Mouse (Mus musculus) embryonic facial prominence, embryonic 15.5 days (tissue): ENCODE data around the gene Zfp385c. TPM values are rescaled to one million over a fixed set of nuclear protein-coding genes. Genes with fewer than 3 reads are reported as not detected.
A peak's percentile ranks its signal among the peaks of the same experiment; 100 is the strongest.

Experiments
- ATAC-seq: fragments of 200-750 bp; cut with Nextera tagmentation; 2 replicates; pipeline ENCODE4 v1.8.0; 2017; ENCODE audit warnings: low read depth, moderate TSS enrichment; ENCODE audit not compliant: insufficient number of reproducible peaks, low FRiP score, low TSS enrichment
- H3K27ac ChIP-seq: fragments of 300-500 bp; sonication (generic); replicated peaks from 2 replicates; pipeline ENCODE4 v1.5.1; 2015; ENCODE audit warnings: mild to moderate bottlenecking, inconsistent platforms
- H3K27me3 ChIP-seq: fragments of 300-500 bp; sonication (generic); 2 replicates; pipeline ENCODE4 v1.6.1; 2015; ENCODE audit warnings: inconsistent platforms
- H3K36me3 ChIP-seq: fragments of 300-500 bp; sonication (generic); 2 replicates; pipeline ENCODE4 v1.6.1; 2015; ENCODE audit warnings: mild to moderate bottlenecking, inconsistent platforms
- H3K4me1 ChIP-seq: fragments of 300-500 bp; sonication (generic); 2 replicates; pipeline ENCODE4 v1.6.1; 2015; ENCODE audit warnings: inconsistent platforms
- H3K4me2 ChIP-seq: fragments of 300-500 bp; sonication (generic); replicated peaks from 2 replicates; pipeline ENCODE4 v1.6.1; 2015; ENCODE audit warnings: mild to moderate bottlenecking, inconsistent platforms
- H3K4me3 ChIP-seq: fragments of 300-500 bp; sonication (generic); replicated peaks from 2 replicates; pipeline ENCODE4 v1.5.1; 2015; ENCODE audit warnings: mild to moderate bottlenecking, inconsistent platforms
- H3K9ac ChIP-seq: fragments of 300-500 bp; sonication (generic); 2 replicates; pipeline ENCODE4 v1.6.1; 2015; ENCODE audit warnings: inconsistent platforms
- H3K9me3 ChIP-seq: fragments of 300-500 bp; sonication (generic); replicated peaks from 2 replicates; pipeline ENCODE4 v1.6.1; 2016; ENCODE audit warnings: inconsistent platforms
- WGBS: fragments of 180-500 bp; shearing (Covaris S2); methylation state at CpG from one replicate; pipeline ENCODE4 v1.1.7; 2015; 5-methylcytosine and 5-hydroxymethylcytosine counted together
- polyA plus RNA-seq: library from polyadenylated mRNA; unstranded; fragments of >200 nt; fragmentation: Nextera tagmentation; extraction: Ambion mirVana; gene quantifications from 2 replicates; pipeline ENCODE4 v1.2.1, GENCODE M21; 2015

The Zfp385c gene
- polyA plus RNA-seq, 1 experiment from 2014 or later = 3.1 TPM

DNA sequence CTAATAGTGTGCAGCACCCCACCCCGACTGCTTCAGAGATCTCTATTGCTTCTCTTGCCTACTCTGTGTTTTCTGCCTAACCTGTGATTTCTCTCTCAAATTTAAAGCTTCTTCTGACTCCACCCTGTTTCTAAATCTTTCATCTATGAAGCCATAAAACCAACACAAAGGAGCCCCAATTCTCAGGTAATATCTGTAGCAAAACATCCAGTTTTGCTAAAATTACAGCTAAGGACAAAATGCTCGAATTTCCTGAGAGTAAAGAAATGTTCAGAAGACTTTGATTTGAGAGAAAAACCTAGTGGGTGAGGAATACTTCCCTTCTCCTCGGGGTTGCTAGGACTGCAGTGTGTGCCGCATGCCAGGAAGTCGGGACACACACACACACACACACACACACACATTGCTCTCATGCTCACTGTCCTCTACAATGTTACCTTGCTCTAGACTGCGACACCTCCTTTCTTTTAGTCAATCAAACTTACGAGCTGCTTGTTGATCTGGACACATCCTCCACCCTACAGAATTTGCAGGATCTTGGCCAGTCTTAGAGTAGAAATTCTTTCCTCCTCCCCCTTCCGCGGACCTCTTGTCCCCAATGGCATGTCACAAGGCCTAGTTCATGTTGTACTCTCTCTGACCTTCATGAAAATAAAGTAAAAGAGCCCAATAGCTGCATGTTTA lies 82.1 kb downstream of the Zfp385c start:
- Histone ChIP-seq H3K4me3 (no peak overlapping the region), H3K4me2 (no peak overlapping the region), H3K36me3 (0 out of 2 replicates have a peak, but pooled peaks cover 7% of the 10 kb centered on the region), H3K4me1 (peaks cover 22% of the 10 kb centered on the region), H3K27ac (peak overlapping the region; percentile 55; the same call in 1 of the 2 replicates), H3K9ac (no peak overlapping the region), H3K27me3 (no peaks in the 10 kb centered on the region), H3K9me3 (no peaks in the 10 kb centered on the region)
- WGBS = 79% methylated on average over 9 of the region's 9 CpGs
- no peak for ATAC-seq

DNA sequence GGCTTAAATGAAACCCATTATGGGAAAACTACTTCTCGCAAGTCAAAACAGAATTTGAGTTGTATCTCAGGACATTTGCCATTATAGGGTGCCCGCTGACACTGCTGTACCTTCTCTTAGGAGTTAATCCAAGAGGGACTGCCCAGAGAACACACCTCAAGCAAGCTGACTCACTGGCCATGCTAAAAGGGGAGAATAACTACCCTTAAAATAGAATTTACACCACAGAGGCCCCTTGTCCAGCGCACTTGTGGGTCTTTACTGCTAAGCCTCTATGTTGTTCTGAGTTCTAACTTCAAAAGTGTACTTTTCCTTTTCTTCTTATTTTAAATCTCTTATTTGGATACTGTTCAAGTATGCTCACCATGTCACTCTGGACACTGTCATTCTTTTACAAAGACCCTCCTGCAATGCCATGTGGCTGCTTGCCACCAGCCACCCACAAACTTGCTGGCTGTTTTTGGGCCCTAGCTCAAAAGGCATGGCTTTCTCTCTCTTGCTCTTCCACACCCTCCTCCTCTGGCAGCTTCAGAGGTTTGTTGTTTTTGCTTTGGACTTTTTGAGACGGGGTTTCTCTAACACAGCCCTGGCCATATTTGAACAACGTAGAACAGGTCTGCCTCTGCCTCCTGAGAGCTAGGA lies 82.8 kb downstream of the Zfp385c start:
- peak overlapping the region; percentile 55; the same call in 1 of the 2 replicates for H3K27ac ChIP-seq
- H3K9me3 ChIP-seq = no peaks in the 10 kb centered on the region
- ATAC-seq = no peak

DNA sequence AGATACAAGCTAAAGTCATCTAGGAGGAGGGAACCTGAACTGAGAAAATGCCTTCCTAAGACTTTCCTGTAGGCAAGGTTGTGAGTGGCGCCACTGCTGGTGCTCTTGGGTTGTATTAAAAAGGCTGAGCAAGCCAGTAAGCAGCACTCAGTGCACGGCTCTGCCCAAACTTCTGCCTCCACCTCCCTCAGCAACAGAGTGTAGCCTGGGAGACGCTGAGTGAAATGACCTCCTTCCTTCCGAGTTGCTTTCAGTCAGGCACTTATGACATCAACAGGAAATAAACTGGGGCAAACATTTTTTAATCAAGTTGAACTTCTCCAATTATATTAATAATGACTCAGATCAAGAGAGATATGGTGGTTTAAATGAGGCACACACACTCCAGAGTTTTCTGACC lies 83.5 kb downstream of the Zfp385c start:
- H3K9ac ChIP-seq = no peak overlapping the region
- 69% methylated on average over 4 of the region's 4 CpGs for WGBS

More for the DNA sequence above, 82.8 kb downstream of the Zfp385c start:
- Histone ChIP-seq H3K4me3 (no peak overlapping the region), H3K27me3 (no peaks in the 10 kb centered on the region), H3K36me3 (0 out of 2 replicates have a peak, but pooled peaks cover 7% of the 10 kb centered on the region), H3K4me1 (peaks cover 22% of the 10 kb centered on the region), H3K4me2 (no peak overlapping the region), H3K9ac (no peak overlapping the region)
- WGBS = 73% methylated on average over 5 of the region's 5 CpGs

DNA sequence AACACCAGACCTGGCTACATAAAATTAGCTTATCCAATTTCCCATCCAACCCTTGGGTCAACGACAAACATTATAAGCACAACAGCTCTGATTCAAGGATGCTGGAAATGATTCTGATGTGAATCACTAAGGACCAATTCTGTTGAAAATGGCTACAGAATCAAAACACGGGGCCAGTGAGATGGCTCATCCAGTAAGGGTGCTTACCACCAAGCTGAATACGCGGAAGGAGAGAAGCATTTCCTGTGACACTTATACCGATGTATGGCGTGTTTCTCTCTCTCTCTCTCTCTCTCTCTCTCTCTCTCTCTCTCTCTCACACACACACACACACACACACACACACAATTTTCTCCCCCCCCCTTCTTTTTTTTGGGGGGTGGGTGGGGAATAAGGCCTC lies 85.1 kb downstream of the Zfp385c start:
- peaks cover 18% of the 10 kb centered on the region for H3K4me1 ChIP-seq
- WGBS = 90% methylated on average over 6 of the region's 6 CpGs
- no peaks in the 10 kb centered on the region for H3K9me3 ChIP-seq
- H3K27me3 ChIP-seq = no peaks in the 10 kb centered on the region
- no peak overlapping the region for H3K9ac ChIP-seq
- no peak for ATAC-seq
- no peak overlapping the region for H3K4me3 ChIP-seq
- no peak overlapping the region for H3K4me2 ChIP-seq
- no peak overlapping the region for H3K27ac ChIP-seq
- H3K36me3 ChIP-seq = 0 out of 2 replicates have a peak, but pooled peaks cover 11% of the 10 kb centered on the region

More for the DNA sequence above, 83.5 kb downstream of the Zfp385c start:
- Histone ChIP-seq H3K4me2 (no peak overlapping the region), H3K27me3 (no peaks in the 10 kb centered on the region), H3K9me3 (no peaks in the 10 kb centered on the region), H3K36me3 (0 out of 2 replicates have a peak, but pooled peaks cover 7% of the 10 kb centered on the region), H3K4me3 (no peak overlapping the region), H3K27ac (no peak overlapping the region), H3K4me1 (peaks cover 22% of the 10 kb centered on the region)
- no peak for ATAC-seq

DNA sequence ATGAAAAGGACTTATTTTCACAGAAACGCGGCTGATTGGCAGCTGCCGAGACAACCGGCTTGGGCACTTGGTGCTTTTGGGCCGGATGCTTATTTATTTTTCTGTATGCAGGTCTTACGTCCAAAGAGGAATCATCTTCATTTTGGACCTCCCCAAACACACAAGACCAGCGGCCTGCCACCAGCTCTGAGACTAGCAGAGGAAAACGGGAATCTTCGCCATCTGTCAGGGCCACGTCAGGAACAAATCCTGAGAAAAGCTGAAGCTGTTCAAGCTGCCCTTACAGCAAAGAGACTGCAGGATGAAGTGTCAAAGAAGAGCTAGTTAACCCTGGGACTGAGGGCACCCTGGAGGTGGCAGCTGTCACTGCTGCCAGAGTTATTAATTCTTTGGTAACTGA lies 86.8 kb downstream of the Zfp385c start:
- 75% methylated on average over 10 of the region's 10 CpGs for WGBS
- Histone ChIP-seq H3K4me1 (peaks cover 18% of the 10 kb centered on the region), H3K4me2 (no peak overlapping the region), H3K27ac (no peak overlapping the region), H3K4me3 (no peak overlapping the region), H3K27me3 (no peaks in the 10 kb centered on the region), H3K9ac (no peak overlapping the region), H3K9me3 (no peaks in the 10 kb centered on the region), H3K36me3 (peaks cover 24% of the 10 kb centered on the region)
- no peak for ATAC-seq

DNA sequence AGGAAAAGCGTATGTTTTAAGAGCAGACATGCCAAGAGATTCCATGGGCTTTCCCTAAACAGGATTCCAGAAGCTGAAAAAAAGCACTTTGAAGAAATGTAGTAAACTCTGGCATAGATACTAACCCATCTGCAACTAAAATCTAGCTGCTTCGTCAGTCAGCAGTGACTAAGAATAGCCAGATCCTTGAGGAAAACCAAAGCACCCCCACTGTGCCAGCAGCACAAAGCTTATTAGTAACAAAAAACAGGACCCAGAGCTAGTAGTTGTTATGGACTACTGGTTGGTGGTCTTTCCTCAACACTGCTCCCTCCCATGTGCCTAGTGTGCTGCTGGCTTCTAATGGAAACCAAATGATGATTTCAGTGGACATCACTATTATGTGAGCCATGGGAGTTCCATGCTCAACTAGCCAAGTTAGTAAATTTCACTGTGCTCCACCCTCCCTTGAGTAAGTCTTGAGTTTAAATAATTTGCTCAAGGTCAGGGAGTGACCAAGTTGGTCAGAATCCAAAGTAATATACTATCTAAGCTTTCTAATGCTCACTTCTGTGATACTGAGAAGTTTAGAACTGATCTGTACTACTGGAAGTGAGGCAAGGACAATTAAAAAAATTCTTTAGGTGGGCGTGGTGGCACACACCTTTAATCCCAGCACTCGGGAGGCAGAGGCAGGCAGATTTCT lies 87.8 kb downstream of the Zfp385c start:
- no peaks in the 10 kb centered on the region for H3K9me3 ChIP-seq
- no peaks in the 10 kb centered on the region for H3K27me3 ChIP-seq
- WGBS = 67% methylated on average over 4 of the region's 4 CpGs
- H3K9ac ChIP-seq = no peak overlapping the region
- no peak overlapping the region for H3K27ac ChIP-seq
- peaks cover 9% of the 10 kb centered on the region for H3K4me1 ChIP-seq
- H3K36me3 ChIP-seq = peaks cover 34% of the 10 kb centered on the region
- H3K4me3 ChIP-seq = no peak overlapping the region
- H3K4me2 ChIP-seq = no peak overlapping the region
- no peak for ATAC-seq

DNA sequence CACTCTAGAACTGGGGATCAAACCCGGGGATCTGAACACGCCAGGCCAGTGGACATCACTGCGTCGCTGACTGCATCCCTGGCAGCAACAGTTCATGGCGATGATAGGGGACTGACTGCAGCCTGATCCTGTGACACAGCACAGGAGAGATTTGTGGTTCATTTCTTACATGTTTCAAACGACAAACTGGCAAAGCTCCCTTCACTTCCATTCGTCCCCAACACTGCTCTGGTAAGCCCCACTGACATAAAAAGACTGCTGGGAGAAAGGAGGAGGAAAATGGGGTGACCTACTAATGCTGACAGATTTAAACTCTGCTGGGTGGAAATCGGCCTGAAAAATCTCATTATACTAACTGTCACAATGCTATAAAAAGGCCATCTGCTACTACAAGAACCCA lies 88.4 kb downstream of the Zfp385c start:
- Histone ChIP-seq H3K27me3 (no peaks in the 10 kb centered on the region), H3K9me3 (no peaks in the 10 kb centered on the region), H3K4me2 (no peak overlapping the region), H3K36me3 (peaks cover 41% of the 10 kb centered on the region), H3K27ac (no peak overlapping the region), H3K4me1 (peaks cover 7% of the 10 kb centered on the region), H3K4me3 (no peak overlapping the region), H3K9ac (no peak overlapping the region)
- no peak for ATAC-seq
- 84% methylated on average over 8 of the region's 8 CpGs for WGBS

DNA sequence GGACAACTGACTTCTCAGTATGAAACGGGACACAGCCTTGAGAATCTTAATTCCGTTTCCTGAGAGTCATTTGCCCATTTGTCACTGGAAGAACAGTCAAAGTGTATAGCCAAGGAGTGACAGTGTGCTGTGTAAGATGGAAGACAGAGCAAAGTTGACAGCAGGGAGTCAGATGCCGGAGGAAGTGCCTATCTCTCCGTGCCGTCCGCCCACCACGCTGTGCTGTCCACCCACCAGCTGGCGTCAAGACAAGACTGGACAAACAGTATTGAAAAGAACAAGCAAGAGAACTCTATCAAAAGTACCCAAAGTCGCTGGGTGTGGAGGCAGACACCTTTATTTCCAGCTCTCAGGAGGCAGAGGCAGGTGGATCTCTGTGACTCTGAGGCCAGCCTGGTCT lies 89.1 kb downstream of the Zfp385c start:
- Histone ChIP-seq H3K27ac (no peak overlapping the region), H3K4me1 (peaks cover 4% of the 10 kb centered on the region; the same call in 1 of the 2 replicates), H3K9me3 (no peaks in the 10 kb centered on the region), H3K4me3 (no peak overlapping the region), H3K36me3 (peaks cover 45% of the 10 kb centered on the region), H3K9ac (no peak overlapping the region), H3K4me2 (no peak overlapping the region), H3K27me3 (no peaks in the 10 kb centered on the region)
- WGBS = 92% methylated on average over 9 of the region's 9 CpGs
- ATAC-seq = no peak

DNA sequence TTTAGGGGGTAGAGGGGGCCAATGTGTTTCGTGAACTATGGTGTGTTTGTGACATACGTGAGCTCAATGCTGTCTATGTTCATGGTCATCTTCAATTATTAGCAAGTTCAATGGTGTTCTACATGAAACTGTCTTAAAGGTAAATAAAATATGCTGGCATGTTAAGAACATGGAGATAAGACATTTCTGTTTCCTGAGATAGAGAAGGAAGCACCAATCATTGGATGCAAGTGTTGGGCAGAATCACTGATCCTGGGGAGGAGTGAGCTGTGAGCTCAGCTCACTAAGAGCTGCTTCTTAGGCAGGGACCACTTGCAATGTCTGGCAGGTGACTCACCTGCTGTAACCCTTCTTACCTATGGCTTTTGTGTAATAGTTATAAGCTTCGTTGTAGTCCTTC lies 90.9 kb downstream of the Zfp385c start:
- Histone ChIP-seq H3K9me3 (no peaks in the 10 kb centered on the region), H3K27me3 (no peaks in the 10 kb centered on the region), H3K36me3 (peaks cover 63% of the 10 kb centered on the region), H3K4me2 (no peak overlapping the region), H3K4me1 (peaks cover 4% of the 10 kb centered on the region; the same call in 1 of the 2 replicates), H3K9ac (no peak overlapping the region), H3K4me3 (no peak overlapping the region), H3K27ac (no peak overlapping the region)
- WGBS = 90% methylated on average over 3 of the region's 3 CpGs
- no peak for ATAC-seq

DNA sequence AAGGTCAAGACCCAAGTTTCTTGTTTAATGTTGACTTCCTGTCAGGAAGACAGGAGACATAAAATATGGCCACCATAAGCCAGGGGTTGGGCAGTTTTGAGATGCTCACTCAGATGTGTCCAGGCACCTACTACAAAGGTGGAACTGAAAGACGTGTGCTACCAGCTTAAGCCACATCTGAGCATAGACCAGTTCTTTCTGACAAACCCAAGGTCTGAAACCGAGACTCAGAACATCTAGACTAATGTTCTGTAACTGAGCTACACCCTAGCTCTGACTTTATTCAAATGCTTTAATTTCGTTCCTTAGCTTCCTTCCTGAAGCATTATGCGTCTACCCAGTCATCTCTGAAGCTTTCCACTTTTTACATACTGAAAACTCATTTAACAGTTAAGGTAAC lies 94.2 kb downstream of the Zfp385c start:
- H3K4me2 ChIP-seq = no peak overlapping the region
- H3K4me3 ChIP-seq = no peak overlapping the region
- ATAC-seq = no peak
- H3K36me3 ChIP-seq = peaks cover 82% of the 10 kb centered on the region
- H3K27ac ChIP-seq = no peak overlapping the region
- H3K4me1 ChIP-seq = no peaks in the 10 kb centered on the region
- H3K9ac ChIP-seq = no peak overlapping the region
- H3K27me3 ChIP-seq = no peaks in the 10 kb centered on the region
- no peaks in the 10 kb centered on the region for H3K9me3 ChIP-seq
- 86% methylated on average over 4 of the region's 4 CpGs for WGBS

DNA sequence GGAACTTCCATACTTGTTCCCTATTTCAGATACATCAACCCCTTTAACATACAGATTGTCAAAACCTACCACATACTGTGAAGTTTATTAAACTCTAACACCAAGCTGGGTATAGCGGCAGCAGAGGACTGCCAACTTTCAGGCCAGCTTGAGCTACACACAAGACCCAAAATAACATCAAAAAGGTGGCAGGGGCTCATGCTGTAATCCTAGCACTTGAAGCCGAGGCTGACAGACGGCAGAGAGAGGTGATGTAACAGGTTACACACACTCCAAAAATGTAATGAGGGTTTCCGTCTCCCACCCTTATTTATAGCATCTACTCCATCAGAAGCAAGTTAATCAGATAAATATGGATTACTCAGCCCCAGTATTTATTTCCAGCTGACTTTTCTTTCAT lies 96.7 kb downstream of the Zfp385c start:
- no peak for ATAC-seq
- H3K36me3 ChIP-seq = peaks cover 90% of the 10 kb centered on the region
- H3K9ac ChIP-seq = no peak overlapping the region
- no peaks in the 10 kb centered on the region for H3K27me3 ChIP-seq
- no peaks in the 10 kb centered on the region for H3K4me1 ChIP-seq
- no peak overlapping the region for H3K4me3 ChIP-seq
- WGBS = 66% methylated on average over 4 of the region's 4 CpGs
- no peak overlapping the region for H3K4me2 ChIP-seq
- no peaks in the 10 kb centered on the region for H3K9me3 ChIP-seq
- no peak overlapping the region for H3K27ac ChIP-seq
